Mouse (Mus musculus) liver, adult 2 months (tissue): ENCODE measurements around the gene Gm43518. TPM values are rescaled to one million over a fixed set of nuclear protein-coding genes. Genes with fewer than 3 reads are reported as not detected.

Source experiments
- DNase-seq: peaks from one replicate; pipeline ENCODE4 v3.0.0-alpha.2; 2011; ENCODE audit warnings: low read depth, low spot score; ENCODE audit errors: extremely low read depth
- H3K27ac ChIP-seq: fragments of 200-500 bp; replicated peaks from 2 replicates; pipeline ENCODE4 v1.5.1; 2012; ENCODE audit warnings: low read depth, mild to moderate bottlenecking, control low read depth, inconsistent platforms, low read length; ENCODE audit not compliant: insufficient read depth
- H3K27me3 ChIP-seq: fragments of 200-500 bp; 2 replicates; pipeline ENCODE4 v1.6.1; 2012; ENCODE audit warnings: mild to moderate bottlenecking, moderate library complexity, low read length, inconsistent platforms; ENCODE audit not compliant: control insufficient read depth, insufficient read depth
- H3K36me3 ChIP-seq: fragments of 200-500 bp; 2 replicates; pipeline ENCODE4 v1.6.1; 2012; ENCODE audit warnings: low read length, inconsistent platforms; ENCODE audit not compliant: control insufficient read depth, insufficient read depth
- H3K4me1 ChIP-seq: fragments of 200-500 bp; 2 replicates; pipeline ENCODE4 v1.6.1; 2011; ENCODE audit warnings: low read length; ENCODE audit not compliant: control insufficient read depth, insufficient read depth
- H3K4me3 ChIP-seq: fragments of 200-500 bp; 2 replicates; pipeline ENCODE4 v1.5.1; 2011; ENCODE audit warnings: low read depth, mild to moderate bottlenecking, control low read depth, low read length, moderate library complexity; ENCODE audit not compliant: insufficient read depth
- H3K79me2 ChIP-seq: fragments of 200-500 bp; 2 replicates; pipeline ENCODE4 v1.6.1; 2012; ENCODE audit warnings: inconsistent platforms, mild to moderate bottlenecking, low read length, moderate library complexity; ENCODE audit not compliant: control insufficient read depth, insufficient read depth
- H3K9ac ChIP-seq: fragments of 200-500 bp; 2 replicates; pipeline ENCODE4 v1.6.1; 2012; ENCODE audit warnings: low read depth, mild to moderate bottlenecking, control low read depth, inconsistent platforms, low read length
- CTCF ChIP-seq: fragments of 200-500 bp; IDR thresholded peaks from 2 replicates; pipeline ENCODE4 v1.5.1; 2011; ENCODE audit warnings: low read depth, low read length, control low read depth
- POLR2A ChIP-seq: fragments of 200-500 bp; IDR thresholded peaks from 2 replicates; pipeline ENCODE4 v1.6.1; 2011; ENCODE audit warnings: low read length, control low read depth; ENCODE audit not compliant: insufficient read depth; ENCODE audit errors: extremely low read depth
- WGBS: fragments of 180-500 bp; shearing (Covaris S2); methylation state at CpG from one replicate; pipeline ENCODE4 v1.1.7; 2018; 5-methylcytosine and 5-hydroxymethylcytosine counted together
- polyA plus RNA-seq: library from polyadenylated mRNA; depleted of rRNA; stranded (reverse); fragments of >200 nt; gene quantifications from 2 replicates; pipeline ENCODE4 v1.2.3, GENCODE M21; 2012
- total RNA-seq: library from RNA; depleted of rRNA; stranded (reverse); fragments of >200 nt; gene quantifications from 2 replicates; pipeline ENCODE4 v1.2.3, GENCODE M21; 2014

The Gm43518 gene
- total and polyA plus RNA-seq, 2 experiments: 0.31 to 1.2 TPM

GRCm38 (mm10) chr5:123966759-123967158, 39.5 kb downstream of the Gm43518 start:
- Histone ChIP-seq H3K27ac (no peak overlapping the region), H3K36me3 (no peaks in the 10 kb centered on the region), H3K79me2 (no peaks in the 10 kb centered on the region), H3K9ac (no peak overlapping the region), H3K27me3 (no peaks in the 10 kb centered on the region), H3K4me3 (no peak overlapping the region), H3K4me1 (no peaks in the 10 kb centered on the region; the same call in 1 of the 2 replicates)
- DNase-seq: peak; percentile 64
- WGBS: 27% methylated on average over 2 of the region's 2 CpGs
- TF ChIP-seq POLR2A: no peak
- no peak for TF ChIP-seq CTCF

DNA sequence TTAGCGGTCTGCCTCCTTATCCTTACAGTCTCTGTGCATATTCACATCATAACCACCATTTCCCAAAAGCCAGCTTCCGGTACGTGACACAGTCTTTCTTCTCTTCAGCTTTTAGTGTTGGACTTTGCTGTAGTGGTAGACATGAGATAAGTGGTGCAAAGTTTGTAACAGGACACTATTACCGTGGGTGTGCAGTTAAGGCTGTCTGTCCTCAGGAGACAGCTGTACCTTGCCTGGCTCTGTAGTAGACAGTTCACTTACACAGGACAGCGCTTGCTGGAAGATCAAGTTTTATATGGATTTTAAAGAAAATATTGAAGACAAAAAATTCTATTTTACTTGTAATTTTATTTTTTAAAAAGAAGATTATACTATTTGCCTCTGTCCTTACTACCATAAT, 41.2 kb downstream of the Gm43518 start:
- H3K4me1 ChIP-seq: no peaks in the 10 kb centered on the region; the same call in 1 of the 2 replicates
- no peaks in the 10 kb centered on the region for H3K27me3 ChIP-seq
- H3K9ac ChIP-seq: no peak overlapping the region
- no peak overlapping the region for H3K4me3 ChIP-seq
- H3K79me2 ChIP-seq: no peaks in the 10 kb centered on the region
- DNase-seq: no peak
- no peak for TF ChIP-seq CTCF
- TF ChIP-seq POLR2A: no peak
- 77% methylated on average over 5 of the region's 5 CpGs for WGBS
- no peak overlapping the region for H3K27ac ChIP-seq
- H3K36me3 ChIP-seq: no peaks in the 10 kb centered on the region

DNA sequence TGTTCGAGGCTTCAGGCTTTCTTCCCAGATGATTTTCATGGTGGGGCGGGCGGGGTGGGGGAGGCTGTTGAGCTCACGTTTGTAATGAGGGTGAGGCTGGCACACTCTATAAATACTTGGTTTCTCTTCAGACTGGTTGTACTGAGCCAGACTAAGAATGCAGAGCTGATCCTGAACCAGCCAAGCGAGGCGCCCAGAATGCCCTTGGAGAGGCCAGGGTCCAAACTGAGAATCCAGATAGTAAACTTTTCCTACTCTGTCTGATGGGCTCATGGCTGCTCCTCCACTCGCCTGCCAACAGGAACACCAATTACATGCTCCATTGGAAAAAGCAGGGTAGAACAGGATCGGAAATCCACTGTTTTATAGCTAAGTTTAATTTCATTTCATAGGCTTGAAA, 42.0 kb downstream of the Gm43518 start:
- Histone ChIP-seq H3K4me3 (no peak overlapping the region), H3K9ac (no peak overlapping the region), H3K4me1 (peaks cover 2% of the 10 kb centered on the region; the same call in 1 of the 2 replicates), H3K27ac (no peak overlapping the region), H3K27me3 (no peaks in the 10 kb centered on the region), H3K79me2 (no peaks in the 10 kb centered on the region), H3K36me3 (no peaks in the 10 kb centered on the region)
- DNase-seq: no peak
- TF ChIP-seq CTCF: no peak
- no peak for TF ChIP-seq POLR2A
- WGBS: 79% methylated on average over 8 of the region's 8 CpGs

DNA sequence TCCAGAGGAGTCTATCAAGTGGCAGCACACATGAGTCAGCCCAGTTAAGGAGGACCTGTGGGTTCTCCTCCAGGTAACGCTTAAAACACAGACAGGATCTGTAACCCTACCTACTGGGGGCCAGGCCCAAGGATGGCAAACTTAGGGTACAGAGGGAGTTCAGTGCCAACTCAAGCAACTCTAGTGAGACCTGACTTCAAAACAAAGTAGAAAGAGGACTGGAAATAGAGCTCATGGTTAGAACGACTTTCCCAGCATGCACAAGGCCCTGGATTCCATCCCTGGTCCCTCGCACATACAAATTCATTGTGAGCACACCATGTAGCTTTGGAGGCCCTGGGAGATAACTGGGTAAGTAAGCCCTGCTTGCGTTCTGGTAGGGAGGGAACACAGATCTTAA, 43.4 kb downstream of the Gm43518 start:
- peaks cover 10% of the 10 kb centered on the region for H3K4me1 ChIP-seq
- H3K27me3 ChIP-seq: no peaks in the 10 kb centered on the region
- no peak overlapping the region for H3K4me3 ChIP-seq
- no peak overlapping the region for H3K9ac ChIP-seq
- WGBS: 92% methylated on average over 4 of the region's 4 CpGs
- no peak for DNase-seq
- no peak overlapping the region for H3K27ac ChIP-seq
- H3K36me3 ChIP-seq: no peaks in the 10 kb centered on the region
- no peaks in the 10 kb centered on the region for H3K79me2 ChIP-seq
- TF ChIP-seq POLR2A (no peak), CTCF (no peak)

DNA sequence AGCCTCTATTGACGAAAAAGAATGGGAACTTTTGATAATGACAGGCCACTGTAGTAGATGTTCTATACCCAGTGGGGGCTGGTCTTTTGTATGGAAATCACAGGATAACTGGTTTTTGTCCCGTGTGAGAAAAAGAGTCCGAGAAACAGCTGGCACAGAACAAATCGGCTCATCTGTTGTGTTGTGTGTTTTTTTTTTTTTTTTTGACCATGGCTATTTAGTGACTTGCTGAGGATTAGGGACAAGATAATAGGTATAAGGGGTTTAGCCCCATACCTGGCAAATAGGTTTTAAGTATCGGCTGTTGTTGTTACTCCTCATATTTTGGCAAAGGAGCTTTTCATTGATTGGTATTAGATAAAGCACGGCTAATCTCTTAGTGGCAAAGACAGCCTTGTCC, 45.2 kb downstream of the Gm43518 start:
- DNase-seq: no peak
- Histone ChIP-seq H3K79me2 (no peaks in the 10 kb centered on the region), H3K4me1 (peaks cover 24% of the 10 kb centered on the region), H3K4me3 (no peak overlapping the region), H3K27me3 (no peaks in the 10 kb centered on the region), H3K27ac (no peak overlapping the region), H3K9ac (no peak overlapping the region), H3K36me3 (no peaks in the 10 kb centered on the region)
- WGBS: 61% methylated on average over 6 of the region's 6 CpGs
- TF ChIP-seq CTCF: no peak

DNA sequence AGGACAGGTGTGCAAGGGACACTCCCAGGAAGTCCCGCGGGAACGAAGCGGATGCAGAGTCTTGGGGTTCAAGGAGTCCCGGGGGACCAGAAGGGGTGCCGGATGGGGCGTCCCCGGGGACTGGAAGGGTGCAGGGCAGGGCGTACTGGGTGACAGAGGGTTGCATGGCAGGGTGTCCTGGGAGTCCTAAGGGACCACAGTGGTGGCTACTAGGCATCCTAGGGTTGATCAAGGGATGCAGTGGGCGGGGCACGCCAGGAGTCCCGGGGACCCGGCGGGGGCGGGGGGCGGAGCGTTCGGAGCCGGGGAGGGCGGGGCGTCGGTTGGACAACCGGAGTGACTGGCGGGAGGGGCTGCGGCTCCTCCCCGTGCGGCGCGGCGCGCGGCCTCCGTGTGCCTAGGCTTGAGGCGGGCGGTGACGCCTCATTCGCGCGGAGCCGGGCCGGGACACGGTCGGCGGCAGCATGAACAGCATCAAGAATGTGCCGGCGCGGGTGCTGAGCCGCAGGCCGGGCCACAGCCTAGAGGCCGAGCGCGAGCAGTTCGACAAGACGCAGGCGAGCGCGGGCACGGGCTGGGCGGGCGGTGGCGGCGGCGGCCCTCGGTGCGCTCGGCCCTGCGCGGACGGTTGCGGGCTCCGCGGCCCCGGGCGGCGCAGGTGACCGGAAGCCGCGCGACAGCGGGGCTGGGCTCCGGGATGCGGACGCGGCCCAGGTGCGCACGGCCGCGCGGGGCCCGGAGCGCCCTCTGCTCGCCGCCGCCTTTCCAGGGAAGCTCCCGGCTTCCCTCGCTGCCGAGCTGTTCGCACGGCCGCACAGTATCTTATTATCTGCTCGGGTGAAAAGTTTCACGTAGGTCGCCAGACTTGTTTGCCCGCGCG, 46.3 kb downstream of the Gm43518 start, which contains the start of gene Hip1r:
TSS of gene Hip1r (plus strand) at position 330 of the 880 bp plus-strand sequence.
- H3K27me3 ChIP-seq: no peaks in the 10 kb centered on the region
- H3K79me2 ChIP-seq: peaks cover 4% of the 10 kb centered on the region; the same call in 1 of the 2 replicates
- WGBS: 5% methylated on average over 104 of the region's 106 CpGs
- peaks cover 34% of the 10 kb centered on the region for H3K4me1 ChIP-seq
- H3K4me3 ChIP-seq: peak within 1 kb of the TSS; percentile 71
- no peaks in the 10 kb centered on the region for H3K36me3 ChIP-seq
- TF ChIP-seq CTCF: no peak
- TF ChIP-seq POLR2A: peak; percentile 90
- H3K9ac ChIP-seq: peak within 1 kb of the TSS; percentile 99
- H3K27ac ChIP-seq: peak within 1 kb of the TSS; percentile 85
- DNase-seq: peak; percentile 52
